Mouse (Mus musculus): ENCODE measurements at regions not wholly inside any gene's neighbourhood (a gene's known extent, or its start where the extent isn't known, plus 50 kb on each side); places are given as distances from the start of the nearest gene placed in this dataset.
A peak's percentile ranks its signal among the peaks of the same experiment; 100 is the strongest.

- ATAC-seq (replicated peaks), result no peak; the same call in 1 of the 2 replicates
- Histone ChIP-seq H3K36me3 (replicated peaks) (no peaks in the 10 kb centered on the region), H3K9ac (no peak overlapping the region), H3K4me3 (no peak overlapping the region), H3K4me1 (peaks cover 3% of the 10 kb centered on the region; the same call in 1 of the 2 replicates), H3K27me3 (replicated peaks) (no peaks in the 10 kb centered on the region), H3K27ac (no peak overlapping the region), H3K4me2 (peak overlapping the region; percentile 25), H3K9me3 (no peaks in the 10 kb centered on the region)
- WGBS, result 9% methylated on average over 8 of the region's 8 CpGs
These were observed 100.6 kb upstream of the Zfp42 start for GRCm38 (mm10) chr8:43407332-43407731.

- H3K27me3 ChIP-seq (replicated peaks), result no peaks in the 10 kb centered on the region
These were observed 86.3 kb upstream of the Zfp42 start for GRCm38 (mm10) chr8:43393044-43393443.

GRCm38 (mm10) chr8:43390422-43391170 is 83.8 kb upstream of the Zfp42 start:
- WGBS, result 61% methylated on average over 9 of the region's 9 CpGs
- H3K9ac ChIP-seq, result no peak overlapping the region
- 0 out of 2 replicates have a peak, but pooled peaks cover 4% of the 10 kb centered on the region for H3K4me1 ChIP-seq
- no peak overlapping the region for H3K4me2 ChIP-seq
- no peak overlapping the region for H3K4me3 ChIP-seq
- H3K9me3 ChIP-seq, result no peaks in the 10 kb centered on the region
- no peaks in the 10 kb centered on the region for H3K36me3 ChIP-seq (replicated peaks)
- ATAC-seq (replicated peaks), result 0 out of 2 replicates have a peak, but pooled peaks have one; percentile 42
- no peaks in the 10 kb centered on the region for H3K27me3 ChIP-seq (replicated peaks)
- H3K27ac ChIP-seq, result no peak overlapping the region

More at GRCm38 (mm10) chr8:43393044-43393443, 86.3 kb upstream of the Zfp42 start:
- no peak for ATAC-seq (replicated peaks)
- Histone ChIP-seq H3K9ac (no peak overlapping the region), H3K4me3 (no peak overlapping the region), H3K4me2 (no peak overlapping the region), H3K4me1 (0 out of 2 replicates have a peak, but pooled peaks cover 4% of the 10 kb centered on the region), H3K36me3 (replicated peaks) (no peaks in the 10 kb centered on the region), H3K27ac (no peak overlapping the region), H3K9me3 (no peaks in the 10 kb centered on the region)
- WGBS, result 90% methylated on average over 2 of the region's 2 CpGs

All from midbrain, embryonic 15.5 days (tissue).